ENCODE assay signal across 8 mouse cellular contexts in the genomic region with DNA sequence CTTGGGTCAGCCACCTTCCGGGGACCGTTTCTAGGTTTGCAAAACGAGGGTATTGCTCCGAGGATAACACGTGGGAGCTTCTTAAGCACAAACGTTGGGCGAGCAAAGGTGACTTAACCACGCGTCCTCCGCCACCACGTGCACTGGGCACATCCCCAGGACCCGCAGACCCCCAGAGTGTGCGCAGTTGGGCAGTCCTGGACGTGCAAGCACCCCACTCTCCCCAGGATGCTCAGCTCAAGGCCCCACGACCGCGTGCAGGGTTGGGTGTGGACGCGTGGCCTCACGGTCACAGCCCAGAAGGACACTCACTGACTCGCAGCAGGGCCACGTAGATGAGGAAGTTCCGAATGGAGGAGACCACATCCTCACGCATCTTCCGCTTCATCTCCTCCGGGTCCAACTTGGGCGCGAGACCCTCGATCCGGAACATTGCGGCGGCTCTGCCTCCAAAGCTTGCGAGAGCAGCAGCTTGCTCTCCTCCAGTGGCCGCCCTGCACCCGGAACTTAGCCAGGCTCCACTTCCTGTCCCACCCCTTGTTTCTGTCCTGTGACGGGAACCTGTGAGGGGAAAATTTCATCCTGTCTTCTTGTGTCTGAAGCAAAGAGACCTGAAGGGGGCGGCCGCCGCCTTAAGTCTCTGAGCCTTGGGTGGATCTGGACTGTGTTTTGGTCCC. TPM values are rescaled to one million over a fixed set of nuclear protein-coding genes. Genes with fewer than 3 reads are reported as not detected.
DNase-seq lines count a peak whose midpoint lies in the region; ATAC-seq and TF ChIP-seq lines count a peak whose summit lies in the region.

A gene (minus strand): TSS at position 514 of the 677 bp plus-strand sequence.

- peak within 1 kb of the TSS; percentile 66 for H3K27ac ChIP-seq in ES-Bruce4 (ENCODE audit: insufficient read depth, low read length)
- H3K27ac ChIP-seq in forebrain, embryonic 13.5 days = no peak within 1 kb of the TSS
- peak within 1 kb of the TSS; percentile 83 for H3K27ac ChIP-seq in liver, postnatal 0 days (ENCODE audit: low read depth)
- no peak within 1 kb of the TSS for H3K27ac ChIP-seq in neural tube, embryonic 14.5 days (ENCODE audit: low read depth, low read length)

- intact Hi-C loops in heart, postnatal 10 days (cut with DNase I) = loop anchor here (1.0 to 5.0 kb wide), 2 partner anchors 90 to 173 kb away; a partner anchor contains a TSS

- peak within 1 kb of the TSS; percentile 64 for H3K9ac ChIP-seq in ES-Bruce4 (ENCODE audit: low read depth, poor library complexity, severe bottlenecking)
- peak within 1 kb of the TSS; percentile 93 for H3K9ac ChIP-seq in forebrain, embryonic 13.5 days
- peak within 1 kb of the TSS; percentile 77 for H3K9ac ChIP-seq in liver, postnatal 0 days (replicated peaks)
- H3K9ac ChIP-seq in neural tube, embryonic 14.5 days (replicated peaks; ENCODE audit: low read depth, low read length) = peak within 1 kb of the TSS; percentile 72

- peak within 1 kb of the TSS; percentile 79 for H3K4me3 ChIP-seq in ES-Bruce4 (ENCODE audit: low read depth, low read length)
- H3K4me3 ChIP-seq in forebrain, embryonic 13.5 days = peak within 1 kb of the TSS; percentile 88
- peak within 1 kb of the TSS; percentile 63 for H3K4me3 ChIP-seq in liver, postnatal 0 days (ENCODE audit: low read depth, low read length)
- peak within 1 kb of the TSS; percentile 70 for H3K4me3 ChIP-seq in neural tube, embryonic 14.5 days (ENCODE audit: low read depth, low read length)

- TF ChIP-seq POLR2A in ES-Bruce4 (IDR thresholded peaks at IDR 0.05; ENCODE audit: insufficient read depth, low read length) = peak; percentile 75

- no peaks in the 10 kb centered on the region for H3K27me3 ChIP-seq in ES-Bruce4 (ENCODE audit: control insufficient read depth, insufficient read depth, low read length, poor library complexity, severe bottlenecking)
- 0 out of 2 replicates have a peak, but pooled peaks cover 1% of the 10 kb centered on the region for H3K27me3 ChIP-seq in forebrain, embryonic 13.5 days
- H3K27me3 ChIP-seq in liver, postnatal 0 days (ENCODE audit: insufficient read depth, low read length) = no peaks in the 10 kb centered on the region
- H3K27me3 ChIP-seq in neural tube, embryonic 14.5 days (ENCODE audit: control insufficient read depth, insufficient read depth, low read length) = no peaks in the 10 kb centered on the region

- peak within 1 kb of the TSS; percentile 85 for H3K4me2 ChIP-seq in forebrain, embryonic 13.5 days
- H3K4me2 ChIP-seq in liver, postnatal 0 days (ENCODE audit: low read depth, low read length) = peak within 1 kb of the TSS; percentile 71
- peak within 1 kb of the TSS; percentile 81 for H3K4me2 ChIP-seq in neural tube, embryonic 14.5 days (ENCODE audit: low read depth, low read length)

- peaks cover 28% of the 10 kb centered on the region for H3K36me3 ChIP-seq in ES-Bruce4 (ENCODE audit: control insufficient read depth, insufficient read depth, low read length, poor library complexity, severe bottlenecking)
- H3K36me3 ChIP-seq in forebrain, embryonic 13.5 days (ENCODE audit: poor library complexity, severe bottlenecking) = peaks cover 18% of the 10 kb centered on the region
- peaks cover 22% of the 10 kb centered on the region for H3K36me3 ChIP-seq in liver, postnatal 0 days (replicated peaks; ENCODE audit: insufficient read depth, low read length)
- H3K36me3 ChIP-seq in neural tube, embryonic 14.5 days (ENCODE audit: control insufficient read depth, insufficient read depth, low read length) = peaks cover 10% of the 10 kb centered on the region; the same call in 1 of the 2 replicates

- DNase-seq in heart, postnatal 10 days = peak; percentile 94 to 95
- peak; percentile 83 for DNase-seq in large intestine, adult 2 months (ENCODE audit: low read depth, low spot score)
- DNase-seq in liver, postnatal 0 days = peak; percentile 88
- peak; percentile 88 for DNase-seq in testis, postnatal 10 days (ENCODE audit: low spot score)

- WGBS in forebrain, embryonic 13.5 days = under 1% methylated on average over 39 of the region's 39 CpGs
- WGBS in large intestine, adult 2 months = under 1% methylated on average over 39 of the region's 39 CpGs
- WGBS in liver, postnatal 0 days (ENCODE audit: insufficient replicate concordance) = under 1% methylated on average over 39 of the region's 39 CpGs
- under 1% methylated on average over 39 of the region's 39 CpGs for WGBS in neural tube, embryonic 14.5 days

- no peak for TF ChIP-seq EP300 in ES-Bruce4 (IDR thresholded peaks at IDR 0.05; ENCODE audit: insufficient read depth, low read depth, low read length)
- peak; percentile 41; the same call in 1 of the 2 replicates for TF ChIP-seq EP300 in liver, postnatal 0 days (IDR thresholded peaks at IDR 0.05; ENCODE audit: low read depth)

- no peaks in the 10 kb centered on the region for H3K9me3 ChIP-seq in ES-Bruce4 (replicated peaks; ENCODE audit: control insufficient read depth, insufficient read depth, low read length, poor library complexity, severe bottlenecking)
- H3K9me3 ChIP-seq in forebrain, embryonic 13.5 days (replicated peaks) = no peaks in the 10 kb centered on the region
- no peaks in the 10 kb centered on the region for H3K9me3 ChIP-seq in liver, postnatal 0 days (ENCODE audit: low read length)
- no peaks in the 10 kb centered on the region for H3K9me3 ChIP-seq in neural tube, embryonic 14.5 days (ENCODE audit: control insufficient read depth, low read length)

- ATAC-seq in cerebellum, adult (ENCODE audit: insufficient number of reproducible peaks, low FRiP score, low TSS enrichment) = peak; percentile 98
- ATAC-seq in forebrain, embryonic 13.5 days = peak; percentile 97
- peak; percentile 96 for ATAC-seq in liver, postnatal 0 days
- peak; percentile 99 for ATAC-seq in neural tube, embryonic 14.5 days (ENCODE audit: low read depth)

- H3K4me1 ChIP-seq in ES-Bruce4 (ENCODE audit: control insufficient read depth, insufficient read depth, low read length) = no peaks in the 10 kb centered on the region
- H3K4me1 ChIP-seq in forebrain, embryonic 13.5 days = peaks cover 15% of the 10 kb centered on the region
- H3K4me1 ChIP-seq in liver, postnatal 0 days (ENCODE audit: insufficient read depth) = peaks cover 15% of the 10 kb centered on the region
- peaks cover 8% of the 10 kb centered on the region for H3K4me1 ChIP-seq in neural tube, embryonic 14.5 days (ENCODE audit: control insufficient read depth, insufficient read depth, low read length)

- peak; percentile 55 for TF ChIP-seq CTCF in ES-Bruce4 (IDR thresholded peaks at IDR 0.05; ENCODE audit: low read depth, low read length)
- peak; percentile 84 for TF ChIP-seq CTCF in liver, postnatal 0 days (IDR thresholded peaks at IDR 0.05; ENCODE audit: low read depth)

RNA-seq across cellular contexts. Expression of the gene that starts here (rescaled TPM):
- polyA plus RNA-seq in ES-Bruce4 (2011; ENCODE audit: insufficient read depth, insufficient read length, low read depth, missing spikeins) = 112 and 114 TPM in 2 replicates
- polyA plus RNA-seq in forebrain, embryonic 13.5 days (2015; fragmentation: Nextera tagmentation; extraction: Ambion mirVana) = 173 and 181 TPM in 2 replicates
- total RNA-seq in heart, postnatal 10 days (2021) = 100 to 1,000 TPM; 156 to 172 TPM
- 134 and 140 TPM in 2 replicates for polyA plus RNA-seq in large intestine, adult 2 months (2012; rRNA removed)
- 144 and 147 TPM in 2 replicates for polyA plus RNA-seq in liver, postnatal 0 days (2015; fragmentation: Nextera tagmentation; extraction: Ambion mirVana)
- polyA plus RNA-seq in neural tube, embryonic 14.5 days (2014; fragmentation: Nextera tagmentation; extraction: Ambion mirVana) = 161 and 166 TPM in 2 replicates

Comparison
In these comparisons a context has a peak if more than half of its experiments do, and no peak if none do; other contexts are left out.
1. H3K27ac ChIP-seq: peak in ES-Bruce4 (single experiment) and liver, postnatal 0 days (single experiment); none in forebrain, embryonic 13.5 days (single experiment) and neural tube, embryonic 14.5 days (single experiment).
2. Peak in every context shown above with its lines, with median percentiles within 50 percentile points of each other: H3K4me3 ChIP-seq, H3K9ac ChIP-seq, ATAC-seq, H3K4me2 ChIP-seq and DNase-seq.